Mouse (Mus musculus): Measurements from ENCODE around the gene Zfp979. TPM values are rescaled to one million over a fixed set of nuclear protein-coding genes. Genes with fewer than 3 reads are reported as not detected.
"Not testable (repeated sequence)": the region's sequence is repeated elsewhere in the genome, so short reads cannot be mapped to it uniquely, and the experiment has no call there.

The Zfp979 gene
- 0.69 and 0.78 TPM in 2 replicates for polyA plus RNA-seq (2015; fragmentation: Nextera tagmentation; extraction: Ambion mirVana)

DNA sequence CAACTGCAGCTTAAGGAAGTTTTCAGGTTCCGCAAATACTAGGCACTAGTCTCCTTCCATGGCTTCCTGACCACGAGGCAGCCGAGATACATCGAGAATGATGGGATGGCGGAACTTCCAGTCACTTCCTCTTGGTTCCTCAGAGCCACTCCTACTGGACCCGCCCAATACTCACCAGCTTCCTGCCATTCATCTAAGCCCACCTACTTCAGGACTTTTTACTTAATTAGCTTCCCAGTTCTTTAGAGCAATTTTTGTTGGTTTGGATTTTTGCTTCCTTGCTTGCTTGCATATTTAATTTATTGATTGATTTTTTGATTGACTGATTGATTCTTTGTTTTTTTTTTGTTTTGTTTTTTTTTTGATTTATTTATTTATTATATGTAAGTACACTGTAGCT is at the start of gene Zfp979:
TSS of gene Zfp979 (minus strand) at position 101 of the 400 bp plus-strand sequence.
- WGBS (ENCODE audit: insufficient replicate concordance): no CpG with 5 or more reads among the region's 6 CpGs

GRCm38 (mm10) chr4:147655245-147655644 is 12.9 kb upstream of the Zfp979 start:
- H3K4me1 ChIP-seq (ENCODE audit: insufficient read depth); DNase-seq; H3K36me3 ChIP-seq (replicated peaks; ENCODE audit: insufficient read depth, low read length); H3K27me3 ChIP-seq (ENCODE audit: insufficient read depth, low read length); H3K4me3 ChIP-seq (ENCODE audit: low read depth, low read length); H3K27ac ChIP-seq (ENCODE audit: low read depth); H3K9me3 ChIP-seq (ENCODE audit: low read length); H3K9ac ChIP-seq (replicated peaks); ATAC-seq; H3K4me2 ChIP-seq (ENCODE audit: low read depth, low read length): not testable (repeated sequence)
- 74% methylated on average over 4 of the region's 5 CpGs for WGBS (ENCODE audit: insufficient replicate concordance)

More for the DNA sequence above, at the start of gene Zfp979:
- ATAC-seq; H3K4me3 ChIP-seq (ENCODE audit: low read depth, low read length); H3K9me3 ChIP-seq (ENCODE audit: low read length); H3K4me2 ChIP-seq (ENCODE audit: low read depth, low read length); DNase-seq; H3K4me1 ChIP-seq (ENCODE audit: insufficient read depth); H3K36me3 ChIP-seq (replicated peaks; ENCODE audit: insufficient read depth, low read length); H3K9ac ChIP-seq (replicated peaks); H3K27me3 ChIP-seq (ENCODE audit: insufficient read depth, low read length); H3K27ac ChIP-seq (ENCODE audit: low read depth): not testable (repeated sequence)

DNA sequence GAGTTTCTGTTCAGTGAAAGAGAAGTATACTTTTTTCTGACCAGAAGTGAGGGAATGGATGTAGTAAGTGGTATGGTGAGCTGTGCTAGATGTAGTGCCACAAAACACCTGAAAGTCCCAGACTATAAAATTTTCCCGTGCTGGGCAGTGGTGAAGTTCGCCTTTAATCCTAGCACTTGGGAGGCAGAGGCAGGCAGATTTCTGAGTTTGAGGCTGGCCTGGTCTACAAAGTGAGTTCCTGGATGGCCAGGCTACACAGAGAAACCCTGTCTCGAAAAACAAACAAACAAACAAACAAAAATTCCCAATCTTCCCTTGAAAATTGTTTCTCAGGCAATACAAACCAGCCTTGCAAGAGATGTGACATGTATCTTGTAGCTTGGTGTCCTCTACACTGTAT is 5.1 kb upstream of the Zfp979 start:
- not testable (repeated sequence) for H3K36me3 ChIP-seq (replicated peaks; ENCODE audit: insufficient read depth, low read length); H3K27ac ChIP-seq (ENCODE audit: low read depth)

GRCm38 (mm10) chr4:147641932-147642331 is 381 bp downstream of the Zfp979 start:
- H3K36me3 ChIP-seq (replicated peaks; ENCODE audit: insufficient read depth, low read length); ATAC-seq; H3K9me3 ChIP-seq (ENCODE audit: low read length); H3K4me2 ChIP-seq (ENCODE audit: low read depth, low read length); H3K9ac ChIP-seq (replicated peaks); H3K27me3 ChIP-seq (ENCODE audit: insufficient read depth, low read length); H3K27ac ChIP-seq (ENCODE audit: low read depth); H3K4me3 ChIP-seq (ENCODE audit: low read depth, low read length); H3K4me1 ChIP-seq (ENCODE audit: insufficient read depth); DNase-seq: not testable (repeated sequence)
- 36% methylated on average over 2 of the region's 3 CpGs for WGBS (ENCODE audit: insufficient replicate concordance)

More for the DNA sequence above, 5.1 kb upstream of the Zfp979 start:
- not testable (repeated sequence) for ATAC-seq; H3K27me3 ChIP-seq (ENCODE audit: insufficient read depth, low read length); H3K9ac ChIP-seq (replicated peaks); H3K4me2 ChIP-seq (ENCODE audit: low read depth, low read length); H3K4me3 ChIP-seq (ENCODE audit: low read depth, low read length); H3K4me1 ChIP-seq (ENCODE audit: insufficient read depth); H3K9me3 ChIP-seq (ENCODE audit: low read length); DNase-seq
- WGBS (ENCODE audit: insufficient replicate concordance): no CpG with 5 or more reads among the region's 3 CpGs

GRCm38 (mm10) chr4:147633818-147634262 is 8.5 kb downstream of the Zfp979 start:
- H3K27me3 ChIP-seq (ENCODE audit: insufficient read depth, low read length); H3K4me1 ChIP-seq (ENCODE audit: insufficient read depth); H3K27ac ChIP-seq (ENCODE audit: low read depth); H3K9me3 ChIP-seq (ENCODE audit: low read length); H3K4me3 ChIP-seq (ENCODE audit: low read depth, low read length); H3K36me3 ChIP-seq (replicated peaks; ENCODE audit: insufficient read depth, low read length); H3K4me2 ChIP-seq (ENCODE audit: low read depth, low read length); H3K9ac ChIP-seq (replicated peaks); DNase-seq: not testable (repeated sequence)
- no CpG with 5 or more reads among the region's 2 CpGs for WGBS (ENCODE audit: insufficient replicate concordance)
- ATAC-seq: peak; percentile 25; the same call in 1 of the 2 replicates

- not testable (repeated sequence) for ATAC-seq; H3K9me3 ChIP-seq (ENCODE audit: low read length); H3K4me2 ChIP-seq (ENCODE audit: low read depth, low read length); DNase-seq; H3K9ac ChIP-seq (replicated peaks); H3K4me1 ChIP-seq (ENCODE audit: insufficient read depth); H3K27ac ChIP-seq (ENCODE audit: low read depth); H3K36me3 ChIP-seq (replicated peaks; ENCODE audit: insufficient read depth, low read length); H3K27me3 ChIP-seq (ENCODE audit: insufficient read depth, low read length); H3K4me3 ChIP-seq (ENCODE audit: low read depth, low read length)
- WGBS (ENCODE audit: insufficient replicate concordance): 76% methylated on average over 6 of the region's 6 CpGs
Measured at GRCm38 (mm10) chr4:147606511-147606910, 35.8 kb downstream of the Zfp979 start.

GRCm38 (mm10) chr4:147605521-147605920 is 36.8 kb downstream of the Zfp979 start:
- H3K27ac ChIP-seq (ENCODE audit: low read depth): no peak overlapping the region
- no peak for DNase-seq
- H3K36me3 ChIP-seq (replicated peaks; ENCODE audit: insufficient read depth, low read length): no peaks in the 10 kb centered on the region
- H3K4me3 ChIP-seq (ENCODE audit: low read depth, low read length): no peak overlapping the region
- H3K27me3 ChIP-seq (ENCODE audit: insufficient read depth, low read length): no peaks in the 10 kb centered on the region
- no peaks in the 10 kb centered on the region for H3K4me1 ChIP-seq (ENCODE audit: insufficient read depth)
- no peak for ATAC-seq
- 0 out of 2 replicates have a peak, but pooled peaks cover 2% of the 10 kb centered on the region for H3K9me3 ChIP-seq (ENCODE audit: low read length)
- no peak overlapping the region for H3K4me2 ChIP-seq (ENCODE audit: low read depth, low read length)
- no peak overlapping the region for H3K9ac ChIP-seq (replicated peaks)
- TF ChIP-seq EP300 (IDR thresholded peaks at IDR 0.05; ENCODE audit: low read depth): no peak
- TF ChIP-seq CTCF (IDR thresholded peaks at IDR 0.05; ENCODE audit: low read depth): no peak
- WGBS (ENCODE audit: insufficient replicate concordance): 75% methylated on average over 4 of the region's 4 CpGs
